Mouse (Mus musculus): ENCODE data around the gene Gm13090. TPM values are rescaled to one million over a fixed set of nuclear protein-coding genes. Genes with fewer than 3 reads are reported as not detected.

The Gm13090 gene
- polyA plus RNA-seq, 1 experiment = not detected

- 38% methylated on average over 2 of the region's 2 CpGs for WGBS
- no peak for DNase-seq (ENCODE audit: low read depth, low spot score)
These were observed 5.8 kb downstream of the Gm13090 start for GRCm38 (mm10) chr4:151095207-151095606.

GRCm38 (mm10) chr4:151096334-151097103 is 7.1 kb downstream of the Gm13090 start:
- 71% methylated on average over 18 of the region's 18 CpGs for WGBS
- DNase-seq (ENCODE audit: low read depth, low spot score) = no peak

GRCm38 (mm10) chr4:151097104-151097438 is 7.7 kb downstream of the Gm13090 start:
- DNase-seq (ENCODE audit: low read depth, low spot score) = no peak
- WGBS = 84% methylated on average over 11 of the region's 11 CpGs

GRCm38 (mm10) chr4:151103646-151104045 is 14.3 kb downstream of the Gm13090 start:
- DNase-seq (ENCODE audit: low read depth, low spot score) = no peak
- 84% methylated on average over 11 of the region's 11 CpGs for WGBS

- 85% methylated on average over 10 of the region's 10 CpGs for WGBS
- no peak for DNase-seq (ENCODE audit: low read depth, low spot score)
These were observed 14.8 kb downstream of the Gm13090 start for GRCm38 (mm10) chr4:151104147-151104546.

GRCm38 (mm10) chr4:151105886-151106285 is 16.5 kb downstream of the Gm13090 start:
- no peak for DNase-seq (ENCODE audit: low read depth, low spot score)
- WGBS = 47% methylated on average over 6 of the region's 6 CpGs

- WGBS = 42% methylated on average over 10 of the region's 10 CpGs
- DNase-seq (ENCODE audit: low read depth, low spot score) = no peak
These were observed 17.1 kb downstream of the Gm13090 start for GRCm38 (mm10) chr4:151106468-151106867.

GRCm38 (mm10) chr4:151107131-151108001 is 18.0 kb downstream of the Gm13090 start:
- 3% methylated on average over 59 of the region's 60 CpGs for WGBS
- no peak for DNase-seq (ENCODE audit: low read depth, low spot score)

GRCm38 (mm10) chr4:151108028-151108771 is 18.8 kb downstream of the Gm13090 start:
- WGBS = under 1% methylated on average over 100 of the region's 101 CpGs
- DNase-seq (ENCODE audit: low read depth, low spot score) = no peak

GRCm38 (mm10) chr4:151108834-151109241 is 19.5 kb downstream of the Gm13090 start:
- 1% methylated on average over 17 of the region's 20 CpGs for WGBS
- DNase-seq (ENCODE audit: low read depth, low spot score) = no peak

- no peak for DNase-seq (ENCODE audit: low read depth, low spot score)
- WGBS = 31% methylated on average over 8 of the region's 8 CpGs
These were observed 21.9 kb downstream of the Gm13090 start for GRCm38 (mm10) chr4:151111226-151111625.

GRCm38 (mm10) chr4:151114574-151114973 is 25.2 kb downstream of the Gm13090 start:
- 89% methylated on average over 7 of the region's 7 CpGs for WGBS
- no peak for DNase-seq (ENCODE audit: low read depth, low spot score)

GRCm38 (mm10) chr4:151118883-151119282 is 29.5 kb downstream of the Gm13090 start:
- no peak for DNase-seq (ENCODE audit: low read depth, low spot score)
- 87% methylated on average over 3 of the region's 3 CpGs for WGBS

- no peak for DNase-seq (ENCODE audit: low read depth, low spot score)
- WGBS = 21% methylated on average over 10 of the region's 10 CpGs
These were observed 38.5 kb downstream of the Gm13090 start for GRCm38 (mm10) chr4:151127636-151128548.

- WGBS = 1% methylated on average over 69 of the region's 69 CpGs
- no peak for DNase-seq (ENCODE audit: low read depth, low spot score)
These were observed 39.5 kb downstream of the Gm13090 start for GRCm38 (mm10) chr4:151128641-151129541.

GRCm38 (mm10) chr4:151129725-151130557 is 40.6 kb downstream of the Gm13090 start:
- DNase-seq (ENCODE audit: low read depth, low spot score) = no peak
- WGBS = 73% methylated on average over 16 of the region's 16 CpGs

- no peak for DNase-seq (ENCODE audit: low read depth, low spot score)
- 47% methylated on average over 9 of the region's 9 CpGs for WGBS
These were observed 41.6 kb downstream of the Gm13090 start for GRCm38 (mm10) chr4:151130756-151131490.

Measured in large intestine, adult 2 months (tissue).